Mouse (Mus musculus) MEL (cell line): ENCODE measurements around the gene Glp2r. TPM values are rescaled to one million over a fixed set of nuclear protein-coding genes. Genes with fewer than 3 reads are reported as not detected.

Experiments
- DNase-seq: peaks from one replicate; pipeline ENCODE4 v3.0.0; 2011; ENCODE audit warnings: low read depth, low spot score
- H3K27ac ChIP-seq: 2 replicates; pipeline ENCODE4 v1.5.1; 2012; ENCODE audit warnings: low read depth, mild to moderate bottlenecking, control low read depth, low read length, moderate library complexity; ENCODE audit not compliant: control insufficient read depth
- H3K27me3 ChIP-seq, 2 experiments: fragments of 150-350 bp in 1 of 2; sonication (generic) in 1 of 2; 2 replicates each; pipeline ENCODE4 v1.6.1; 2012; ENCODE audit warnings: low read length in 2 of 2, mild to moderate bottlenecking in 2 of 2, improper control_type of control experiment in 1 of 2, moderate library complexity in 1 of 2; ENCODE audit not compliant: insufficient read depth in 2 of 2, control insufficient read depth in 1 of 2
- H3K36me3 ChIP-seq, 2 experiments: 2 replicates each; pipeline ENCODE4 v1.6.1; 2012 to 2014; ENCODE audit warnings: low read length in 2 of 2, improper control_type of control experiment in 1 of 2, inconsistent platforms in 1 of 2, mild to moderate bottlenecking in 1 of 2; ENCODE audit not compliant: insufficient read depth in 2 of 2, control insufficient read depth in 1 of 2
- H3K4me1 ChIP-seq, 2 experiments: fragments of 150-350 bp in 1 of 2; sonication (generic) in 1 of 2; 2 replicates each; pipeline ENCODE4 v1.6.1; 2012; ENCODE audit warnings: low read length in 2 of 2, improper control_type of control experiment in 1 of 2, mild to moderate bottlenecking in 1 of 2; ENCODE audit not compliant: insufficient read depth in 2 of 2, control insufficient read depth in 1 of 2
- H3K4me3 ChIP-seq, 2 experiments: fragments of 150-350 bp in 1 of 2; sonication (generic) in 1 of 2; 2 replicates each; pipeline ENCODE4 v1.5.1; 2012; ENCODE audit warnings: low read depth in 2 of 2, low read length in 2 of 2, mild to moderate bottlenecking in 2 of 2, moderate library complexity in 2 of 2, control low read depth in 1 of 2, improper control_type of control experiment in 1 of 2; ENCODE audit not compliant: control insufficient read depth in 1 of 2, insufficient read depth in 1 of 2
- H3K79me2 ChIP-seq: 2 replicates; pipeline ENCODE4 v1.6.1; 2012; ENCODE audit warnings: mild to moderate bottlenecking, low read length, moderate library complexity; ENCODE audit not compliant: control insufficient read depth, poor library complexity, insufficient read depth
- H3K9ac ChIP-seq: 2 replicates; pipeline ENCODE4 v1.6.1; 2012; ENCODE audit warnings: low read depth, mild to moderate bottlenecking, control low read depth, low read length, moderate library complexity; ENCODE audit not compliant: control insufficient read depth, poor library complexity, severe bottlenecking
- H3K9me3 ChIP-seq: fragments of 150-350 bp; sonication (generic); replicated peaks from 2 replicates; pipeline ENCODE4 v1.6.1; 2012; ENCODE audit warnings: mild to moderate bottlenecking, low read length, improper control_type of control experiment, moderate library complexity; ENCODE audit not compliant: insufficient read depth
- BHLHE40 ChIP-seq: IDR thresholded peaks from 2 replicates; pipeline ENCODE4 v1.6.1; 2012; ENCODE audit warnings: low read depth, mild to moderate bottlenecking, inconsistent platforms, low read length, improper control_type of control experiment, borderline replicate concordance
- CHD2 ChIP-seq: IDR thresholded peaks from 2 replicates; pipeline ENCODE4 v1.6.1; 2011; ENCODE audit warnings: low read length, improper control_type of control experiment
- E2F4 ChIP-seq: IDR thresholded peaks from 2 replicates; pipeline ENCODE4 v1.6.1; 2011; ENCODE audit warnings: low read depth, low read length, improper control_type of control experiment, borderline replicate concordance
- ELF1 ChIP-seq: IDR thresholded peaks from 2 replicates; pipeline ENCODE4 v1.6.1; 2014; ENCODE audit warnings: low read depth, mild to moderate bottlenecking, inconsistent platforms, low read length, improper control_type of control experiment, moderate library complexity
- EP300 ChIP-seq, 2 experiments: IDR thresholded peaks; 2 replicates each; pipeline ENCODE4 v1.6.1; 2011; ENCODE audit warnings: improper control_type of control experiment in 2 of 2, low read length in 2 of 2, low read depth in 1 of 2, mild to moderate bottlenecking in 1 of 2
- HCFC1 ChIP-seq: IDR thresholded peaks from 2 replicates; pipeline ENCODE4 v1.6.1; 2012; ENCODE audit warnings: low read depth, mild to moderate bottlenecking, inconsistent platforms, low read length, improper control_type of control experiment, moderate library complexity
- MAZ ChIP-seq: IDR thresholded peaks from 2 replicates; pipeline ENCODE4 v1.6.1; 2012; ENCODE audit warnings: low read depth, mild to moderate bottlenecking, inconsistent platforms, low read length, improper control_type of control experiment
- MYC ChIP-seq: IDR thresholded peaks from 2 replicates; pipeline ENCODE4 v1.6.1; 2011; ENCODE audit warnings: low read depth, mild to moderate bottlenecking, low read length, improper control_type of control experiment, moderate library complexity
- NELFE ChIP-seq: IDR thresholded peaks from 2 replicates; pipeline ENCODE4 v1.6.1; 2011; ENCODE audit warnings: low read depth, low read length, improper control_type of control experiment
- POLR2AphosphoS5 ChIP-seq: IDR thresholded peaks from 2 replicates; pipeline ENCODE4 v1.6.1; 2012; ENCODE audit warnings: low read depth, borderline replicate concordance, mild to moderate bottlenecking, inconsistent platforms, low read length, moderate library complexity, mixed read lengths
- RCOR1 ChIP-seq: IDR thresholded peaks from 2 replicates; pipeline ENCODE4 v1.6.1; 2012; ENCODE audit warnings: low read depth, mild to moderate bottlenecking, inconsistent platforms, low read length, improper control_type of control experiment
- TCF12 ChIP-seq: IDR thresholded peaks from 2 replicates; pipeline ENCODE4 v1.6.1; 2014; ENCODE audit warnings: low read depth, mild to moderate bottlenecking, inconsistent platforms, low read length, improper control_type of control experiment, moderate library complexity
- USF1 ChIP-seq: IDR thresholded peaks from 2 replicates; pipeline ENCODE4 v1.6.1; 2014; ENCODE audit warnings: low read depth, mild to moderate bottlenecking, inconsistent platforms, low read length, improper control_type of control experiment, moderate library complexity
- ZMIZ1 ChIP-seq: IDR thresholded peaks from 2 replicates; pipeline ENCODE4 v1.6.1; 2012; ENCODE audit warnings: low read depth, mild to moderate bottlenecking, inconsistent platforms, low read length, improper control_type of control experiment, moderate library complexity
- ZNF384 ChIP-seq: IDR thresholded peaks from 2 replicates; pipeline ENCODE4 v1.6.1; 2012; ENCODE audit warnings: low read depth, mild to moderate bottlenecking, inconsistent platforms, low read length, improper control_type of control experiment
- polyA plus RNA-seq, 2 experiments: library from polyadenylated mRNA; stranded (reverse) in 1 of 2; unstranded in 1 of 2; fragments of >175 nt in 1 of 2; fragments of >200 nt in 1 of 2; gene quantifications; 2 replicates each; pipeline versions ENCODE4 v1.2.1 to v1.2.4; 2012; ENCODE audit warnings: low replicate concordance in 2 of 2, low read depth in 1 of 2; ENCODE audit not compliant: insufficient read length in 2 of 2, insufficient read depth in 1 of 2, missing spikeins in 1 of 2
- total RNA-seq: library from RNA; depleted of rRNA; stranded (reverse); fragments of 300-350 nt; gene quantifications from 2 replicates; pipeline ENCODE4 v1.2.3, GENCODE M21; 2012

Glp2r gene
- total and polyA plus RNA-seq, 3 experiments, result not detected

- DNase-seq, result no peak
- no peak within 1 kb of the TSS for H3K4me3 ChIP-seq
These were observed 76.1 kb downstream of the Glp2r start, which contains the start of gene Rcvrn for GRCm38 (mm10) chr11:67694703-67695376. Gene Rcvrn, plus strand, starts transcription at chr11:67695326.

DNA sequence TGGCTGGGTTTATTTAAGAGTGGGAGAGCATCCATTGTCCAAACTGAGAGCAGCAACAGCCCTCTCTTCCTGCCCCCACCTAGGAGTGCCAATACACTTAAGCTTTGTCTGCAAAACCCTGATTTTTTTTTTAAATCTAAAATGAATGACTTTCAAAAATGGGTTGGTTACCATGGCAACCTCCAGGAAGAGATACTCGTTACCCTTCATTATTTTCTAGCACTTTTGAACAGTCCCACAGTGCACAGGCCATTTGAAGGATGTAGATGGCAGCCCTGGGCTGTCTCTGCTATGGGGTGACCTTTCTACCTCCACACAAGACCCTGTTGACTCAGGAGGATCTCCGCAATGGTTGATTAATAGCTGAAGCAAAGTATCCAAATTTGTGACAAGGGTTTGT is 84.8 kb downstream of the Glp2r start:
- DNase-seq, result no peak
- no peak for TF ChIP-seq ZMIZ1
- TF ChIP-seq, all 39 proteins: peak for 0

More at GRCm38 (mm10) chr11:67694703-67695376, 76.1 kb downstream of the Glp2r start, which contains the start of gene Rcvrn:
- H3K79me2 ChIP-seq, result no peaks in the 10 kb centered on the region
- no peaks in the 10 kb centered on the region for H3K4me1 ChIP-seq
- H3K9ac ChIP-seq, result no peak within 1 kb of the TSS
- no peaks in the 10 kb centered on the region; the same call in 1 of the 2 replicates for H3K9me3 ChIP-seq
- no peak for TF ChIP-seq ELF1
- no peak within 1 kb of the TSS for H3K27ac ChIP-seq
- H3K27me3 ChIP-seq, result no peaks in the 10 kb centered on the region
- no peaks in the 10 kb centered on the region for H3K36me3 ChIP-seq

GRCm38 (mm10) chr11:67681871-67682270 is 89.1 kb downstream of the Glp2r start:
- H3K4me1 ChIP-seq, result no peaks in the 10 kb centered on the region
- no peaks in the 10 kb centered on the region for H3K27me3 ChIP-seq
- H3K27ac ChIP-seq, result no peak overlapping the region
- H3K9me3 ChIP-seq, result no peaks in the 10 kb centered on the region; the same call in 1 of the 2 replicates
- no peak for DNase-seq
- no peak overlapping the region for H3K4me3 ChIP-seq
- H3K79me2 ChIP-seq, result no peaks in the 10 kb centered on the region
- H3K36me3 ChIP-seq, result no peaks in the 10 kb centered on the region
- no peak for TF ChIP-seq EP300 (IDR thresholded peaks at IDR 0.05; ENCODE audit: low read depth in 1 of 2, low read length in 2 of 2)
- no peak for TF ChIP-seq TCF12
- no peak for TF ChIP-seq RCOR1
- TF ChIP-seq E2F4, result no peak
- TF ChIP-seq NELFE, result no peak
- no peak for TF ChIP-seq HCFC1
- TF ChIP-seq MYC, result no peak
- no peak for TF ChIP-seq BHLHE40
- TF ChIP-seq ZNF384, result no peak
- no peak for TF ChIP-seq POLR2AphosphoS5
- TF ChIP-seq MAZ, result no peak
- no peak for TF ChIP-seq USF1
- TF ChIP-seq CHD2, result no peak
- no peak overlapping the region for H3K9ac ChIP-seq

More for the DNA sequence above, 84.8 kb downstream of the Glp2r start:
- Histone ChIP-seq H3K4me1 (no peaks in the 10 kb centered on the region), H3K9me3 (no peaks in the 10 kb centered on the region), H3K36me3 (no peaks in the 10 kb centered on the region), H3K9ac (no peak overlapping the region), H3K79me2 (no peaks in the 10 kb centered on the region), H3K27me3 (no peaks in the 10 kb centered on the region), H3K4me3 (no peak overlapping the region), H3K27ac (no peak overlapping the region)
